Mouse (Mus musculus) cerebellum, adult 8-10 months (tissue): Measurements from ENCODE around the gene Sox13.

Experiments
- DNase-seq: peaks from one replicate; pipeline ENCODE4 v3.0.0; 2022

Gene Sox13

GRCm38 (mm10) chr1:133423543-133424480 lies at the start of gene Sox13:
Gene Sox13 (minus strand): TSS chr1:133424377.
- no peak for DNase-seq

- DNase-seq, result no peak
Measured at GRCm38 (mm10) chr1:133471556-133471955, 47.4 kb upstream of the Sox13 start.

- no peak for DNase-seq
Measured at GRCm38 (mm10) chr1:133471086-133471485, 46.9 kb upstream of the Sox13 start.

GRCm38 (mm10) chr1:133470242-133471025 lies 46.3 kb upstream of the Sox13 start:
- DNase-seq, result no peak

- DNase-seq, result no peak
Measured at GRCm38 (mm10) chr1:133469213-133469612, 45.0 kb upstream of the Sox13 start.

- DNase-seq, result no peak
Measured at GRCm38 (mm10) chr1:133468751-133469150, 44.6 kb upstream of the Sox13 start.

- no peak for DNase-seq
Measured at GRCm38 (mm10) chr1:133467905-133468304, 43.7 kb upstream of the Sox13 start.

GRCm38 (mm10) chr1:133463138-133463537 lies 39.0 kb upstream of the Sox13 start:
- DNase-seq, result no peak

- DNase-seq, result no peak
Measured at GRCm38 (mm10) chr1:133460996-133461395, 36.8 kb upstream of the Sox13 start.

- no peak for DNase-seq
Measured at GRCm38 (mm10) chr1:133456097-133456496, 31.9 kb upstream of the Sox13 start.

- no peak for DNase-seq
Measured at GRCm38 (mm10) chr1:133452564-133453165, 28.5 kb upstream of the Sox13 start.

GRCm38 (mm10) chr1:133451869-133452563 lies 27.8 kb upstream of the Sox13 start:
- DNase-seq, result no peak

GRCm38 (mm10) chr1:133451025-133451424 lies 26.8 kb upstream of the Sox13 start:
- DNase-seq, result no peak

- no peak for DNase-seq
Measured at GRCm38 (mm10) chr1:133448351-133448931, 24.3 kb upstream of the Sox13 start.

- no peak for DNase-seq
Measured at GRCm38 (mm10) chr1:133446291-133446690, 22.1 kb upstream of the Sox13 start.

GRCm38 (mm10) chr1:133444315-133444714 lies 20.1 kb upstream of the Sox13 start:
- no peak for DNase-seq

- DNase-seq, result no peak
Measured at GRCm38 (mm10) chr1:133437916-133438683, 13.9 kb upstream of the Sox13 start.

- DNase-seq, result no peak
Measured at GRCm38 (mm10) chr1:133434756-133435112, 10.6 kb upstream of the Sox13 start.

- DNase-seq, result no peak
Measured at GRCm38 (mm10) chr1:133434018-133434755, 10.0 kb upstream of the Sox13 start.

GRCm38 (mm10) chr1:133432566-133432965 lies 8.4 kb upstream of the Sox13 start:
- no peak for DNase-seq

GRCm38 (mm10) chr1:133431133-133431532 lies 7.0 kb upstream of the Sox13 start:
- no peak for DNase-seq
